Mouse (Mus musculus): Measurements from ENCODE around the gene Arhgef11.
A peak's percentile ranks its signal among the peaks of the same experiment; 100 is the strongest.

The Arhgef11 gene

DNA sequence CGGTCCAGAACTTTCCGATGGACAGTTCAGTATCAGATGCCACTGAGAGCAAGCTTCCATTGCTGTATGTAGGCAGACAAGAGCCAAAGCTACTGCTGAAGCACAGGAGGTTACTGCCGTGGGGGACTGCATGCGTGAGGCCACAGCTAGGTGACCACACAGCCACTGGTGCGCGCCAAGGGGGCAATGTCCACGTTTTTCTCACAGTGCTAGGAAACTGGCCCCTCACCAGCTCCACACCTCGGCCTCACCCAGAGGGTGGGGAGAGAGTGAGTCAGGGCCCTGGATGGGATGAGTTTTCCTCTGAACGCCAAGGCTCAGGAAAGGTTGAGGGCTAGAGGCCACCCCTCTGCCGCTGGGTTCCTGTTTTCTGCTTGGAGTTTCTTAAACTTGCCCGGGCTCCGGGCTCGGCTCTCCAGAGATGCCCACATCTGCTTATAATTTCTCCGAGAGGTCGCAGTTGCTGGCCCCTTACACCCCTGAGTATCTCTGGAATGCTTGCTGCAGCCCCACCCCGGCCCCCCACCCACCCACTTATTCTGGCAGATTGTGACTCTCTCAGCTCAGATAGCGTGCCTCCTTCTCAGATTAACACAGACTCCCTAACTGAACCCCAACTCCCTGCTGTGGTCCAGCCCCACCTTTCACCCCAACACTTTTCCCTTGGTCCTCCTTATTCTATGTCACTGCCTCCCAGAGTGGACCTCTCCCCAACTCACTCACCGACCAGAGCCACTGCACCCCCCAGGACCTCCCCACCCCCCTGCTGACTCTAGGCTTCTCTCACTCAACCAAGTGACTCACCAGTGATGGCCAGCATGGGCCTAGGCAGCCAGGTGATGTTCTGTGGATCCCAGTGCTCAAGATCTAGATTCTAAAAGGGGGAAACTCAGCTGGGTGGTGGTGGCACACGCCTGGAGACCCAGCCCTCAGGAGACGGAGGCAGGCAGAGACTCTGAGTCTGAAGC, 144.3 kb downstream of the Arhgef11 start:
- DNase-seq (ENCODE audit: low spot score in 2 of 2), result no peak

DNA sequence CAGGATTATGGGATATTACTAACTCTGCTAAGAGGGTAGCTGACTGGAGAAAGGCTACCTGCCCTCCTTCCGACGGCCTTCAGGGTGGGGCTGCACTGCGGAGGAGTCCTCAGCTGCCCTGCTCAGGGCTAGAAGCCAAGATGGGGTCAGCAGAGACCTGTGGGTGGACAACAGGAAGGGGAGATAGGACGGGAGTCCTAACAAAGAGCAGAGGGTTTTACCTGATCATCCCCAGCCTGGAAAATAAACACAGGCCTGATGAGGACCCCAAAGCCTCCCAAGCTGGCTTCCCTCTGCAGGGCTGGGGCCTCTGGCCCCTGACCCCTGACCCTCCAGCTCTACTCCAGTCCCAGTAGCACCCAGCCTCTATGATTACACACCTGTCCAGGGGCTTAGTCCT, 145.8 kb downstream of the Arhgef11 start:
- DNase-seq (ENCODE audit: low spot score in 2 of 2), result no peak

DNA sequence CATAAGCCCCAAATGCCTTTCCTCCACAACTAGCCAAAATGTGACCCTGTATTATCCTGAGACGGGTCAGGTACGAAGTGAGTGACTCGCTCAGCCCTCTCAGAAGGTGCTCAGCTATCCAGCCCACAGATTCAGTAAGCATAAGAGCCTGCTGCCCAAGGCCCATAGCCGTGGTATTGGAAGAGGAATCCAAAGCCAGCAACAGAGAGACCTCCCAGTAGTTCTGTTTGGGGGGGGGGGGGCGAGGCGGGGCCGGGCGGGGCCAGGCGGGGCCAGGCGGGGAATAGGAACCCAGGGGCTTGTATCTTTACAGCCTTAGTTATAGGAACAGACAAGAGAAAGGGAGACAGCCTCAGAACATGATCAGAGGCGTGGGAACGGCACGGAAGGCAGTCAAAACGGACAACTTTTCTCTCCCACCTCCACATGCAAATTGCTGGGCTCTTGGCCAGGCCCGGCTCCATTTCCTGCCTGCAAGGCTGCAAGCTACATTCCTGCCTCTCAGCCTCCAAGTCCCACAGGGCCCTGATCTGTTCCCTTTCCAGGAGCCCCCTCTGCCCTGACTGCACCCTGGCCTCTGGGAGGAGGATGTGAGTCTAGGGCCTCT, 146.4 kb downstream of the Arhgef11 start:
- peak in 1 of 2 experiments; percentile 38 for DNase-seq (ENCODE audit: low spot score in 2 of 2)

DNA sequence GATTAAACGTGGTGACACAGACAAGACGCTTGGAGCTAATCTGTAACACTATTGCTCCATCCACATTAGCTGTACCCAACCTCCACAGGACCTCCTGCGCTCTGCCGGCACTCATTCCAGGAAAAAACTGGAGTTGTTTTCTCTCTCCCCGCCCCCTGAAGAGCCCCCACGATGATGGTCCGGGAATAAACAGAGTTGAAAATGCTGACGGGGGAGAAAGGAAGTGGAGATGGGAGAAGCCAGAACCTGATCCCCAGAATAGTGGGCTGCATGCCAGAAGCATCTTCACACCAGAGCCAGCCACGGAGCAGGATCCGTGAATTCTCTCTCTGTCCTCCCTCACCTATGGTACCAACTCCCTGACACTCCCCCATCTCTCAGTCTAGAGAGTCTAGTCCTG, 147.1 kb downstream of the Arhgef11 start:
- no peak for DNase-seq (ENCODE audit: low spot score in 2 of 2)

DNA sequence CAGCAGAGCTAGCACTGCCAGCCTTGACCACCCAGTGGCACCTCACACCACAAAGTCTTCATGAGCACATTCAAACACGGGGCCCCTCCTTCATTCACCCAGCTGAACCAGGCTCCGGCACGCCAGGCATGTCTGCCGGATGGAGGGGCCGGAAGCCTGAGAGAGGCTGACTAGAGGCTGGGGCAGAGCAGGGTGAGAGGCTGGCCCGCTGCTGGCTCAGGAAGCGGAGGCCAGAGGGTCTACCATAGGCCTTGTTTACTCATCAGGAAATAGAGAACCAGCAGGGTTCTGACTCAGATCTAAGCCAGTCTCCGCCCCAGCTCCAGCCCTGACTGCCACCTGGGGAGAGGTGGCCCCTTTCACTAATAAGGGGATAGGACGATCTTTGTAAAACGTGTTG, 147.7 kb downstream of the Arhgef11 start:
- no peak for DNase-seq (ENCODE audit: low spot score in 2 of 2)

DNA sequence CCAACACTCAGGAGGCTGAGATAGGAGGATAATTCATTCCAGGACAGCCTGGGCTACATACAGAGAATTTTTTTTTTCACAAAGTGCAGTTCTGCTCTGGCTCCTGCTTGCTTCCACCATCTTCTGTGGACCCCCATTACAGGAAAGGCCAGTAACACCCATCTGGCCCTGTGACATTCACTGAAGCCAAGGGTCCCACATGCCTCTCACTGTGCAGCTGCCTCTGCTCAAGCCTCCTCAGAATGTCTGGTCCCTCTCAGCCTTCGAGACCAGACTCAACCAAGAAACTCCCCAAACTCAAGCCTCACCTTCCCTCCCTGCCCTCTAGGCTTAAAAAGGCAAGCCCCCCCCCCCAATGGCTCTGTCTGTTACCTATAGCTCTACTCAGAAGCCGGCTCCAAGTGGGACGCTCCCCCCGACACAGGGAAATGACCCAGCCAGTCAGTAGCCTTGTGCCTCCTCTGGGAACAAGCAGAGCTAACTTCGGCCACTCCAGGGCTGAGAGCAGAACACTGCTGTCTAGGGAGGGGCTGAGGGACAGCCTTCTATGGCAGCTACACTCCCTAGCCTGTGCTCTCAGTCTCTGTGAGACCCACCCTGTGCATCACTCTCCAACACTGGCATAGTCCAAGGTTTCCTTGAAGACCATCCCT, 148.4 kb downstream of the Arhgef11 start:
- no peak for DNase-seq (ENCODE audit: low spot score in 2 of 2)

DNA sequence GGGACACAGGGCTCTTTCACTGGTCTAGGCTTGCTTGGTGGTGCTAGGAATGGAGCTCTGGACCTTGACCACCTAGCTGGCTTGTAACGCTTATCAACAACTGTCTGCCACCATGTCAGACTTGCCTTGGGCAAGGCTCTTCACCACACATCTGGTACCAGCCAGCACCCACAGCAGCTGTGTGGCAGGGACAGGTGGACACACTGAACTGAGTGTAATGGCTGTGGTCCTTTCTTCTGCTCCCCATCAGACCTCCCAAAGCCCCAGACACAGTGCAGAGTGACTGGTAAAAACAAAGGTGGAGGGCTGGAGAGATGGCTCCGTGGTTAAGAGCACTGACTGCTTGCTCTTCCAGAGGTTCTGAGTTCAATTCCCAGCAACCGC, 148.9 kb downstream of the Arhgef11 start:
- no peak for DNase-seq (ENCODE audit: low spot score in 2 of 2)

DNA sequence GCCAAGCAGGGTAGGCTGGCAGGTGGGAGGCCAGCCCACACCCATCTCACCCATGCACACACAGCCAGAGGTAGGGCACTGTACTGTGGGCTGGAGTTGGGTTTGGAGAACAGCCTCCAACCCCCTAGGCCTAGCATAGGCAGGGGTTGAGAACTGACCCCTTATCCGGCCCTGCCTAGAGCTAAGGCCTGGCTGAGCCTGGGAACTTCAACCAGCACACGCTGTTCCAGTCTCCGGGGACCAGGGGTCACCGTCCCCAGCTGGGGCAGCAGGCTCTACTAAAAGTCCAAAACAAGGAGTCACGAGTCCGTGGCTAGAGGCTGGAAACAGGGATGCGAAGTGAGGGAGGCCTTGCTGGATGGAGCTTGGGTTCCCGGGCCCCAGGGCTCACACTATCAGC, 150.4 kb downstream of the Arhgef11 start:
- no peak for DNase-seq (ENCODE audit: low spot score in 2 of 2)

DNA sequence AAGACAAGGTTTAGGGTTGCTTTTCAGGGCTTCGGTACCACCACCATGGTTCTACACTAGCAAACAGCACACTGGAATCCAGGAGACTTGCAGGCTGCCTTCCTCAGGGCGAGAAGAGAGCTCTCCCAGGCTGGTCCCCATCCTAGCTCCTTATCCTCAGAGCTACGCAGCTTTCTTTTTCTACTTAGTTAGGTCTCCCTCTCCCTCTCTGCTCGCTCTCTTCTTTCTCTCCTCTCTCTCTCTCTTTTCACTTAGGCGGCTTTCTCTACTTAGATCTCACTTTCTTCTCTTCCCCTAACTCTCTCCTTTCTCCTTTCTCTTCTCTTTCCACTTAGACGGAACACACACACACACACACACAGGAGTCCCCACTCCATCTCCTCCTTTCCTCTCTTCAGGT, 151.1 kb downstream of the Arhgef11 start:
- DNase-seq (ENCODE audit: low spot score in 2 of 2), result no peak

DNA sequence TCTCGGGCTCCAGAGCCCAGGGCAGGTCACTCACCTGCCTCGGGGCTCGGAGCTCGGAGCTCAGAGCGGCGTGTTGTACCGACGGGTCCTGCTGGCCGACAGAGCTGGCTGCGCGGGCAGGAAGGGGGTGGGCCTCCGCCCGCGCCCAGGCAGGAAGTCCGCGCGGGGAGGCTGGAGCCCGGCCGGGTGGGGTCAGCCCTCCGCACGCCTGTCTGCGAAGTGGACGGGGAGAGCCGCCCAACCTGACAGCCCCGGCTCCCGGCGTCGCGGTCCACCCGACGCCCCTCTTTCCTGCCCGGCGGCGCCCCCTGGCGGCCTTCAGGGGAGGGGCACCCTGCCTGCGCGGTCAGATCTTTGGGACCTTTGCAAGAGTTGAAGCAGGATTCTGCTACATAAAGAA, 151.5 kb downstream of the Arhgef11 start:
- peak; percentile 65 to 72 for DNase-seq (ENCODE audit: low spot score in 2 of 2)

DNA sequence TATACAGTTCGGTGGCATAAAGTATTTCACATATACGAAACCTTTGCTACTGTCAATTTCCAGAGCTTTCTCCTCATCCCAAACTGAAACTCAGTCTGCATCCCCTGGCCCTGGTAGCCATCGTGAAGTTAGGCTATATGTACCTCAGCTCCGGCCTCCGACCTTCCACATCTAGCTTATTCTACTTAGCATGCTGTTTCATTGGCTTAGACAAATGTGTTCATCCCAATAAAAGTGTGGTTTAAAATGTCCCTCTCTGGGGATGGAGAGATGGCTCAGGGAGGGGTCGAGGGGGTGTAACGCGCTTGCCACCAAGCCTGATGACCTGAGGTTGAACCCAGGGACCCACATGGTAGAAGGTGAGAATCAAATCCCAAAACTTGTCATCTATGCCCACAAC, 152.1 kb downstream of the Arhgef11 start:
- no peak for DNase-seq (ENCODE audit: low spot score in 2 of 2)

DNA sequence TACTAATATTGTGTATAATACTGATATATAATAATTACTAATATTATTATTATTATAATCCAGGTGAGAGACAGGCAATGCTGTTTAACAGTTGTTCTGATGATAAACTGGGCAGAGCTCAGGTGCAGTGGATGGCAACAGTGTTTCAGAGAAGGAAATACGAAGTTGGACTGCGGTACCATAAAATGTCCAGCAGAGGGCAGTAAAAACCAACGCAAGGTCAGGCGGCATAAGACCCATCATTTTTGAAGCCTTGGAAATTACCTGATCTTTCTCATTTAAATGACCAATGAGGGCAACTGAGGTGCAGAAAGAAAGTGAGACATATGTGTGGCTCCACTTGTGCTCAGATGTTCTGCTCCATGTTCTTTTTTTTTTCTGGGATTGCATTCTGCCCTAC, 152.9 kb downstream of the Arhgef11 start:
- DNase-seq (ENCODE audit: low spot score in 2 of 2), result peak in 1 of 2 experiments; percentile 57

DNA sequence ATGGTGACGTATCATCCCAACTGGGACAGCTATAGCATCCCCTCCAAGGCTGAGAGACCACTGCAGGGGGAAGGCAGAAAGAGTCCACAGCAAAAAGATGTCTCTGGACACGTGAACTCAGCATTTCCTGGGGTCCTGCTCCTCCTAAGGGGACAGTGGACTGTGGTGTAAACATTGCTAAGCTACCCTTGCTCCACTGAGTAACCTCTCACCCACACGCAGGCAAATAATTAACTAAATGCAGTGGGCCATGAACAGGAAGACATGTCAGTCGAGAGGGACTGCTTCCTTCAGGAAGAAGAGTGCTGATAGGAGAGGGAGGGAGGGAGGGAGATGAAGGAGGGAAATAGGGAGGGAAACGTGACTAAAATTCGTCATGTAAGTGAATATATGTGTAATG, 153.7 kb downstream of the Arhgef11 start:
- no peak for DNase-seq (ENCODE audit: low spot score in 2 of 2)

DNA sequence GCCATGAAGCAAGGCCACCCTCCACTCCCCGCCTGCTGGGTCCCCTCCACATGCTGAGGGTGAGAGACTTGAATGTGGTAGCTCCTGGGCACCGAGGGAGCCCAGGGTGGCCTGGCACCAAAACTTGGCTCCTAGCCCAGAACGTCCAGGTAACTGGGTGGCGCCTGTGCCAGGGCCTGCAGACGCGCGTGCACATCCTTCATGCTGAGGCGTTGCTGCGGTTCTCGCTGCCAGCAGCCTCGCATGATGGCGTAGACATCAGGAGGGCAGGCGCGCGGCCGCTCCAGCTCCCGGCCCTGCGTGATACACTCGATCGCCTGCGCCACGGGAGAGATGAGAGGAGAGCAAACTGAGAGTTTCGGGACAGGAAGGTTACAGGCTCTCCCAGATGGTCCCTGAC, 160.9 kb downstream of the Arhgef11 start:
- no peak for DNase-seq (ENCODE audit: low spot score in 2 of 2)

DNA sequence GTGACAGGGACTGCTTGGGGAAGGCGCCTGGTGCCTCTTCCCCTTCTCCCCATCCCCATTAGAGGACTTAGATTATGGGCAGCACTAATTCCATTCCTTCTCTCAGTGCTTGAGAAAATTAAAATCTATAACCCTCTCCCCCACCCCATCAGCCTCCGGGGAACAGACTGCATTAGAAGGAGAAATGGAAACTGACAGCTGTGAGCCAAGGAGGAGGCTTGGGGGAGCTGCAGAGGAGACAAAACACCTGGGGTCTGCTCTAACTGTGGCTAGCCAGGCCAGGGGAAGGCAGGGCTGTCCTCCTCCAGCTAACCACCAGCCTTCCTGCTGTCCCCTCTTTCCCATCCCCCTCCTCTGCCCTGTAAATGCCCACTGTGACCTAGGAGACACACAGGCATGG, 161.7 kb downstream of the Arhgef11 start:
- no peak for DNase-seq (ENCODE audit: low spot score in 2 of 2)

DNA sequence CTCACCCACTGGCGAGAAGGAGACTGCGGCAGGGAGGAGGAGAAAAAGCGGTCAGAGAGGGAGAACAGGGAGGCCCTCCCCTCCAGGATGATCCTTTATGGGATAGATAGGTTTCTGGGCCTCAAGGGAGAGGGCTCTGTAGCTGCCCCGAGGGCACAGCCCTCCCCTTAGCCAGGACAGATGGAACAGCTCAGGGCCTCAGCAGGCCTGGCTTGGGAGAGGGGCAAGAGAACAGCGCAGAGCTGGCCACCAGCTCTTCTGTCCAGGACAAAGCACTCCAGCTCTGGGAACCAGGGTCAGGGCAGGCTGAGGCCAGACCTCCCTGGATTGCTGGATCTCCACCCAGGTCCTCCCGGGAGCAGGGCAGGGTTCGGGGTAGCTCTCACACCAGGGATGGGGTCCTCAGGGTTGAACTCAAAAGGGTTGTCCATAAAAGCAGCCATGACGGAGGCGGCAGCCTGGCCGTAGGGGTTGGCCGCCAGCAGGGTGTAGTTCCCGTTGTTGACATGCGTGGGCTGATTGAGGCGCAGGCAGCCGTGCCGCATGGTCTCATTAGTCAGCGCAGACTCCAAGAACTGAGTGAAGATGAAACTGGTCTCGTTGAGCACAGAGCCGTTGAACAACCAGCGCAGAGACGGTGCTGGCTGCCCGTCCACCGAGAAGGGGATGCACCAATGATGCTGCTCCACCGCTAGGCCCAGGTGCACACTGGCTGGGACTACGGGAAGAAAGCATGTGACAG, 166.1 kb downstream of the Arhgef11 start:
- no peak for DNase-seq (ENCODE audit: low spot score in 2 of 2)

DNA sequence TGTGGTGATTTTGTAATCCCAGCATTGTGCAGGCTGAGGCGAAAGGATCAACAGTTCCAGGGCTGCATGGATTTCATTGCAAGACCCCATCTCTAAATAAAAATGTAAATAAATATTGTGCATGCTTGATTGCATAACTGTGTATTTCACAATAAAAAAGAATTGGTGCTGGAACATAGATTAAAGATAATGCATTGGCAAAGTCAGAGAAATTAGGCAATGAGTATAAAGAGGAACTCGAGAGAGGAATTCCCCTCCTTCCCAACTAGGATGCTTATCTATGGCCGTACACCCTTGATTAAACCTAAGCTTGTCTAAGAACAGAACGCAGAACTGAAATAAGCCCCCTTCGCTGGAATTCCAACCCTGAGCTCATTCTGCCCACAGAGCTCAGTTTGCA, 167.8 kb downstream of the Arhgef11 start:
- DNase-seq (ENCODE audit: low spot score in 2 of 2), result no peak

DNA sequence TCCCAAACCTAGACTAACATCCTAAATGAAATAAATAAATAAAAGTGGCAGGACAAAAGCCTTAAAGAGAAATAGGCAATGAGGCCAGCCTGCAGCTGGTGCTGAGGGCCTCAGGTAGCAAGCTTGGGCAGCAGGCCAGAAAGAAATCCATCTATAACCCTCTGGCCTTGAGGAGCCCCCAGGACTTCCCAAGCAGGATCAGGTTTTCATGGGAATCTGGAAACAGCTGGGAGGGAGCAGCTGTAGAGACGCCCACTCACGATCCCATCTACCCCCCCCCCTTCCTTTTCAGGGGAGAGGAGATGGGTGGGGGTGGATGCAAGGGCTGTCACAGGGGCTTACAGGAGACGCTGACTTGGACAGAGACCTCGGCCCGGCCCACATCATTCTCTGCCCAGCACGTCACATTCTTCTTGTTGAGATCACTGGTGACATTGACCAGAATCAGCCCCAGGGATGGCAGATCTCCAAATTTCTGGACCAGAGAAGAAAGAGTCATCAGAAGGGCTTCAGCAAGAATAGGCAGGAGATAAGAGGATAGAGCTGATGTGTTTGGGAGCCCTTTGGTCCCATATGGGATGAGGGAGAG, 168.4 kb downstream of the Arhgef11 start:
- no peak for DNase-seq (ENCODE audit: low spot score in 2 of 2)

Data from cerebellum, postnatal 4 days (tissue).